In the genomic region with DNA sequence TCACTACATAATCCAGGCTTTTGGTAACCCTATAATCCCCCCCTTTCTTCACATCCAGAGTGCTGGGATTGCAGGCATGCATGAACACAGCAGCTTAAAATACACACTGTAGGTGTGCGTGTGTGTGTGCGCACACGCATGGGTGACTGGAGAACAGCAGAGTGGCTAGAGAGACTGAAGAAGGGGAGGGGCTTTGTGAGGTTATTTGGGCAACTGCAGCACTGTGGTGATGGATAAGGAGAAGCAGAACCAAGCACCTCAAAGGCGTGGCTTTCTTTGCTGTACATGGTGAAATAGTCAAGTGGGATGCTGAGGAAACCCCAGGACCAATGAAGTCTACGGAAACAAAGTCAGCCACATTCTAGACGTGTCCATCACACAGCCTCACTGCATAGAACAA, we compare ENCODE assay signal across 22 mouse cellular contexts. TPM values are rescaled to one million over a fixed set of nuclear protein-coding genes. Genes with fewer than 3 reads are reported as not detected.
"Had no signal": no experiment of that assay in that cellular context is flagged by ENCODE, and none has a peak within 500 bp of the region (broad histone marks: within the 10 kb centered on the region; RNA-seq: fewer than 3 reads in every experiment).

No protein-coding gene starts in this region.

- H3K4me2 ChIP-seq: limb, embryonic 12.5 days; limb, embryonic 15.5 days; midbrain, embryonic 12.5 days; midbrain, embryonic 15.5 days; neural tube, embryonic 12.5 days; neural tube, embryonic 15.5 days; stomach, embryonic 15.5 days had no signal

- H3K9ac ChIP-seq: limb, embryonic 12.5 days; limb, embryonic 15.5 days; midbrain, embryonic 12.5 days; midbrain, embryonic 15.5 days; neural tube, embryonic 12.5 days; neural tube, embryonic 15.5 days; stomach, embryonic 15.5 days had no signal

- DNase-seq: kidney, adult 2 months; kidney, postnatal 10 days; kidney, postnatal 36 days; layer of hippocampus, postnatal 36 days; left cerebral cortex, postnatal 4 days; lung, adult 2 months; lung, postnatal 14 days; lung, postnatal 4 days; right cerebral cortex, adult 18-20 months; right cerebral cortex, postnatal 14 days; spleen, adult 18-20 months; thymus, postnatal 25 days had no signal

- H3K4me3 ChIP-seq: limb, embryonic 12.5 days; limb, embryonic 15.5 days; midbrain, embryonic 12.5 days; midbrain, embryonic 15.5 days; neural tube, embryonic 12.5 days; neural tube, embryonic 15.5 days; stomach, embryonic 15.5 days had no signal

- H3K27ac ChIP-seq: limb, embryonic 12.5 days; limb, embryonic 15.5 days; midbrain, embryonic 12.5 days; midbrain, embryonic 15.5 days; neural tube, embryonic 12.5 days; neural tube, embryonic 15.5 days; stomach, embryonic 15.5 days had no signal

- H3K4me1 ChIP-seq: limb, embryonic 12.5 days; limb, embryonic 15.5 days; neural tube, embryonic 12.5 days; stomach, embryonic 15.5 days had no signal

- H3K9me3 ChIP-seq: limb, embryonic 12.5 days; limb, embryonic 15.5 days; midbrain, embryonic 12.5 days; midbrain, embryonic 15.5 days; neural tube, embryonic 12.5 days; neural tube, embryonic 15.5 days; stomach, embryonic 15.5 days had no signal

- ATAC-seq: inflammation-experienced regulatory T-cells, adult 6 months; intestine, embryonic 16.5 days; midbrain, embryonic 15.5 days had no signal

- H3K27me3 ChIP-seq: limb, embryonic 12.5 days; limb, embryonic 15.5 days; midbrain, embryonic 12.5 days; midbrain, embryonic 15.5 days; neural tube, embryonic 12.5 days; neural tube, embryonic 15.5 days; stomach, embryonic 15.5 days had no signal

- H3K36me3 ChIP-seq: limb, embryonic 12.5 days; limb, embryonic 15.5 days; midbrain, embryonic 12.5 days; midbrain, embryonic 15.5 days; neural tube, embryonic 12.5 days; neural tube, embryonic 15.5 days; stomach, embryonic 15.5 days had no signal

RNA-seq across cellular contexts. Expression of a gene that starts 23.8 kb away (rescaled TPM):
- total RNA-seq: megakaryocyte, adult 5-6 weeks had no signal
